Mouse (Mus musculus): ENCODE measurements around the gene Rhd.

Rhd gene

DNA sequence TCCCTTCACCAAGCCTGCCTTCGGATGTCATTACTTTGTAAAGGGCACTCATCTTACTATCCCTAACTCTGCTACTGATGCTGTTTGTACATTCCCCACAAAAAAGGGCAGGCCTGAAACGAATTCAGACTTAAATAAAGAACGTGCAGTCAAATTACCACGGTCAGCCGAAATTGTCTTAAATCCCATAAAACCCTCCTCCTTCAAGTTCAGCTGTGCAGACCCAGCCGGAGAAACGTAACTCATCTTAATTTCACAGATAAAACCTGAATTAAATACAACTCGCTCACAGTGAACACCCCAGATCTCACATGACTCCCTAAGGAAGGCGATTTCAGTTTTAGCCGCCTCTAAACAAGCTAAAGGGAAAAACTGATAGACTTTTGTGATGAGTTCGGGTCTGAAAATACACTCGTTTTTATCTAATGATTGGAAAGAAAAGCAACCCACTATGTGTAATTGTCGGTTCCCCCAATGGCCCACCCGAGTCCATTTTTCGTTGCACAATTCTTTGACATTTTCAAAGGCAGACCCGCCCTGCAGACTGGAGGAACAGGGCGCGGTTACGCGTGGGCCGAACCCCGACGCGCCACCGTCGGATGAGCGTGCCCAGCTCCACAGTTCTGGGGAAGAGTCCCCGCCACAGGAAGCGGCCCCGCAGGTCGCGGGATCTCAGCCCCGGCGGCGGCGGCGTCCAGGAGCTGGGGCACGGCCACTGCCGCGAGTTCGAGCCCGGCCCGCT is 50.0 kb downstream of the Rhd start:
- no peak for DNase-seq

GRCm38 (mm10) chr4:134914864-134915209 is 50.5 kb downstream of the Rhd start, which contains the start of gene Tmem50a:
Gene Tmem50a, minus strand, starts transcription at chr4:134915024.
- peak; percentile 92 for DNase-seq

- no peak for DNase-seq
These were observed 51.1 kb downstream of the Rhd start for GRCm38 (mm10) chr4:134915223-134916050.

DNA sequence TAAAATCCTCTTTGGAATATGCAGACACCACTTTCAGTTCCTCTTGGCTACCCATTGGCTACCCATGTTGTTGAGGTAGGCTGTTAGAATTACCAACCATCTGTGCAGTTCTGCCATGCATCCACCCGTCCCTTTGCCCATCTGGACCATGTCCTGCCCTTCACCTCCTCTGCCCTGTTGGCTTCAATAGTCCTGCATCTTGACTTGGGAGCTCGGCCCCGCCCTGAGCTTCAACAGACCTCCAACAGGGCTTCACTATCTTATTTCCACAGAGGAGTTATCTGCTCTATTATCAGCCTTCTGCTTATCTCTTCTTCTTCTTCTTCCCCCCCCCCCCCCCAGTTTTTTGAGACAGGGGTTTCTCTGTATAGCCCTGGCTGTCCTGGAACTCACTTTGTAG is 52.9 kb downstream of the Rhd start:
- no peak for DNase-seq

- DNase-seq, result peak; percentile 78
These were observed 54.0 kb downstream of the Rhd start for GRCm38 (mm10) chr4:134918381-134918780.

DNA sequence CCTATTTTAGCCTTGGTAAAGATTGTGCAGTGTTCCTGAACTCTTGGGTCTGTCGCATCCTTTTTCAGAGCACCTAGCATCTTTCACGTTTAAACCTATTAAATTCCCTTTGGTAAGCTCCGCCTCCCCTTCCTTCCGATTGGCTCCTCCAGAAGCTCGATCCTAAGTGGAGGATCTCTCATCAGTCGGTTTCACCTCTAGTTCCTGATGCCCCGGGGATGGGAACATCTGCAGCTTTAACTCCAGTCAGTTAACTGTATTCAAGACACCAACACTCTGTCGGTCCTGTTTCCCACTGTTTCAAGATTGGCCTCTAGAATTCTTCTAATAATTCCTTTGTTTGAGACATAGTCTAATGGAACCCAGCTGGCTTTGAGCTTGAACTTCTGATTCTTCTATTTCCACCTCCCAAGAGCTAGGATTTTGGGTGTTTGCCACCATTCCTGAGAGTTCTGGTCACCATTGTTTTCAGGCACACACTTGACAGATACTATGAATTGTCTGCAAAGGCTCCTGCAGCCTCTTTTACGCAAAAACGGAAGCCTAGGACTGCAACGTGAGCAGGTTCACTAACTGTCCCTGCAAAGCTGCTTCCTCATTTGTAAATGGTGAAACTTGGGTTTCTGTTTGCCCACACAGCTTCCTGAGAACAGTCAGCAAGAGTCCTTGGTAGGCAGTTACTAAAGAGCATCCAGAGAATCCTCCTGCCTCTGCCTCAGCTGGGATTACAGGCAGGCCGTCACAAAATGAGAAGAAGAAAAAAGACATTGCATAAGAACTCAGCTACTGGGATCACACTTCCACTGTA is 55.6 kb downstream of the Rhd start:
- no peak for DNase-seq

DNA sequence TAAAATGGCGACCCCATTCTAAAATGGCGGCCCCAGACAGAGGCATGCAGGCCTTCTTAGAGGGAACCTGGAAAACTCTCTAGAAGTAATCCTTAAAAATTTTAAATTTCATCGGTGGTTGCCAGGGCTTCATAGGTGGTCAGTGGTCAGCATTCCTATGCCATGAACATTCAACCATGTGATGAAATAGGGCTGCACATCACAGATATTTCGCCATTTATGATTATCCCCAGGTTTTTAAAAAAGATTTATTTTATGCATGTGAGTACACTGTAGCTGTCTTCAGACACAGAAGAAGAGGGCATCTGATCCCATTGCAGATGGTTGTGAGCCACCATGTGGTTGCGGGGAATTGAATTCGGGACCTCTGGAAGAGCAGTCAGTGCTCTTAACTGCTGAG is 56.3 kb downstream of the Rhd start:
- no peak for DNase-seq

DNA sequence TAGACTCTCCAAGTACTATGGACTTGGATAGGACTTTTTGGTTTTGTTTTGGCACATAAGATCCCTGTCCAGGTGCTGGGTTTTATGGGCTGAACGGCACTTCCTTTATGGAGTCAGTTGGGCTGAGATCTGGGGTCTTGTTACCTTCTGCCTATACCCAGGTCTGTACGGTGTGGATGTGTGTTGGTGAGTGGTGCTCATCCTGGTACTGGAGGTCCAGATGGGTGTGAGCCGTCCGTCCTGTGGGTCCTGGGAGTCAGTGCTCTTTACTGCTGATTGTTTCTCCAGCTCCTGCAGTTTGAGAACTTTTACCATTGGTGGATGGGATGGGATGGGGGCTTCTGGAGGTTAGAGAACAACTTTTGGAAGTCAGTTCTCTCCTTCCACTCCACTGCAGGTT is 57.4 kb downstream of the Rhd start:
- no peak for DNase-seq

- peak; percentile 38 for DNase-seq
These were observed 58.0 kb downstream of the Rhd start for GRCm38 (mm10) chr4:134922111-134922924.

DNA sequence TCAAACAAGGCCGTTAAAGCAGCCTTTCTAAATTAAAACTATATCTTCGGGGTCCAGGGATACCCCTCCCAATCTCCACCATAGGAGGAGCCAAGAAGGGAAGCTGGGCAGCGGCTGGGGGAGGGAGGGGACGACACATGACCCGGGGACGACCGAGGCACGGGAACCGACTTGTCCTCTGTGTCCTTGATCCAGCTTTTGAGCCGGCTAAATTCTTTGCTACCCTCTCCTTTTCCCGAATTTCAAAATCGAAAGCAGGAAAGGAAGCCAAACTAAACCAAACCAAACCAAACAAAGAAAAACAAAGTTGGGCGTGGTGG is 58.5 kb downstream of the Rhd start:
- DNase-seq, result peak; percentile 76

GRCm38 (mm10) chr4:134923258-134924018 is 59.1 kb downstream of the Rhd start, which contains the start of gene Rsrp1:
Gene Rsrp1, plus strand, starts transcription at chr4:134923592.
- DNase-seq, result peak; percentile 97

- peak; percentile 59 for DNase-seq
These were observed 59.8 kb downstream of the Rhd start for GRCm38 (mm10) chr4:134924019-134924741.

DNA sequence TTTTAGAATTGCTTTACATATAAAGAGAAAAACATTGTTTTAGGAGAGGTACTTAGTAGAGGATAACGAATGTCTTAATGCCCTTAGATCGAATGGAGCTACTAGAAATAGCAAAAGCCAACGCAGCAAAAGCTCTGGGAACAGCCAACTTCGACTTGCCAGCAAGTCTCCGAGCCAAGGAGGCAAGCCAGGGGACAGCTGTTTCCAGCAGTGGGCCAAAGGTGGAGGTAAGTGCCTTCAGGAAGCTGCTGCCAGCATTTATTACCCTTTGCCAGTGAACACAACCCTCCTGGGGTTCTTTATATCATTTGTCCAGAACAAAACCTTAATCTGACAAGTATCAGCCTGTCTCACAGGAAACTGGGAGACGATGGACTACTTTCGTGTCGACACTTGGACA is 60.9 kb downstream of the Rhd start:
- DNase-seq, result peak; percentile 52

DNA sequence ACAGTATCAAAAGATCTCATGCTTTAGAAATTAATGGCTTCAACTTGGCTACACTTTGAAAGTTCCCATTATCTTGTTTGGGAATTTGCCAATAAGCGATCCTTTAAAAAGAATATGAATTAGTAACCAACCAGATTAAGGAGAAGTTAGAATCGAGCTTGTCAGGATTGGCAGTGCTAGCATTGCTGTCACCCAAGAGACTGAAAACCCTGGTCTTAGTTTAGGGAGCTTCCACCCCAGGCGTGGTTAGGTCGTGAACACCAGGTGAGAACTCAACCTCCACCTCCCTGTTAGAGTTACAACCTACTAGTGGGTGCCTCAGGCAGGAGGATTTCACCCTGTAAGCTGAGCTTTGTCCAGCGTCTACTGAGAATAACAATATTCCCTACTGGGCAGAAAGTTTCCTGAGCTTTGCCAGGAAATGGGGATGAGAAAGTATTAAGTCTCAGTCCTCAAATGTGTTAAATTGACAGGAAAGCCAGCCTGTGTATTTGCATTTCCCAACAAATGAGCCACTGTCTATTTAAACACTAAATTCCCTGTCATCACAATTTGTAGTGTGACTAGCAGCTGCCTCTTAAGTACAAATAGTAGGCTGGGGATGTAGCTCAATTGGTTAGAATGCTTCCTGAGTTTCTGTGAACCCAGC is 63.6 kb downstream of the Rhd start:
- no peak for DNase-seq

GRCm38 (mm10) chr4:134928464-134928836 is 64.1 kb downstream of the Rhd start:
- no peak for DNase-seq

- no peak for DNase-seq
These were observed 65.2 kb downstream of the Rhd start for GRCm38 (mm10) chr4:134929536-134929935.

DNA sequence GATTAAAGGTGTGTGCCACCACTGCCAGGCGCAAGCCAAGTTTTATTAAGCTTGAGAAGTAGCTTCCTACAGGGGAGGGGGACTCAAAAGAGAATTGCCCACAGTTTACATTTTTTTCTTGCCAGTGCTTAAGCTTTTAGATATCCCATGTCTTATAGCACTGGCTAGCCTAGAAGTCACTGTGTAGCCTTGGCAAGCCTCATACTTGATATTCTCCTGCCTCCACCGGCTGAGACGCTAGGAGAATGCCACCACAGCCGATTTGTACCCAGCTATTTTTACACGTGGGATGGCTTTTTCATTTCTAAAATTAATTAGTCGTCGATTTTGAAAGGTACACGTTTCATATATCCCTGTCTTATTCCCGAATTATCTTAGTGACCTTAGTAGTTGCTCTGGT is 65.9 kb downstream of the Rhd start:
- no peak for DNase-seq

DNA sequence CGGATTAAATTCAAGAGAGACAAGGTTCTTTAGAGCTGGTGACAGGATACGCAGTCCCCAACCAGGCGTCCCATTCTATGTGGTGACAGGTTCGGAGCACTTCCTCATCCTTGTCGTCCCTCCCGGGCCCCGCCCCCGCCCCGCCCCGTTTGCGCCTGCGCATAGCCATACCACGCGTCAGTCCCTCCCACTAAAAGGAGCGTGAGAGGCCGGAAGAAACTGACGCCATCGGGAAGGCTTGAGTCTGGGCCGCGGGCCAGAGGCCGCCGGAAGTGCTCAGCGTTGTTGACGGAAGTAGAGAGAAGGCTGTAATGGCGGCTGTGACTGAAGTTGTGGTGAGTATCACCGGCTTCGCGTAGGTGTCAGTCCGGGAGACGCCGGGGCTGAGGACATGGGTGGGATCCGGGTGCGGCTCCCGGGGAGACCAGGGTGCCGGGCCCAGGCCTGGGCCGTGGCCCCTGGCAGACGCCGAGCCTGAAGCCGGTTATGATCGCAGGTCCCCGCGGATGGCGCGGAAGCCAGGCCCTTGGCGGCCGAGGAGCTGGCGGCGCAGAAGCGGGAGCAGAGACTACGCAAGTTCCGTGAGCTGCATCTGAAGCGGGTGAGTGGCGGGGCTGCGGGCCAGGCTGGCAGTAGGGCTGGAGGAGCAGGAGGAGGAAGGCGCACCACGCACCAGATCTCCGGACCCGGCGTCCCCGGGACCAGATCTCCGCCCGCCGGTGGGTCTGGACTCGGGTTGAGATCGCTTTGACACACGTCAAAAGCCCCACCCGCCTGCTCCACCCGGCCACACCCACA is 66.5 kb downstream of the Rhd start, which contains the start of gene Syf2:
TSS of gene Syf2 (plus strand) at position 215 of the 798 bp plus-strand sequence.
- peak; percentile 94 for DNase-seq

Data from kidney, adult 11 months (tissue).